Mouse (Mus musculus) kidney, adult 9 months (tissue): ENCODE results near the gene Psmc4.

ENCODE experiments used
- DNase-seq: peaks from one replicate; pipeline ENCODE4 v3.0.0; 2022

The Psmc4 gene

DNA sequence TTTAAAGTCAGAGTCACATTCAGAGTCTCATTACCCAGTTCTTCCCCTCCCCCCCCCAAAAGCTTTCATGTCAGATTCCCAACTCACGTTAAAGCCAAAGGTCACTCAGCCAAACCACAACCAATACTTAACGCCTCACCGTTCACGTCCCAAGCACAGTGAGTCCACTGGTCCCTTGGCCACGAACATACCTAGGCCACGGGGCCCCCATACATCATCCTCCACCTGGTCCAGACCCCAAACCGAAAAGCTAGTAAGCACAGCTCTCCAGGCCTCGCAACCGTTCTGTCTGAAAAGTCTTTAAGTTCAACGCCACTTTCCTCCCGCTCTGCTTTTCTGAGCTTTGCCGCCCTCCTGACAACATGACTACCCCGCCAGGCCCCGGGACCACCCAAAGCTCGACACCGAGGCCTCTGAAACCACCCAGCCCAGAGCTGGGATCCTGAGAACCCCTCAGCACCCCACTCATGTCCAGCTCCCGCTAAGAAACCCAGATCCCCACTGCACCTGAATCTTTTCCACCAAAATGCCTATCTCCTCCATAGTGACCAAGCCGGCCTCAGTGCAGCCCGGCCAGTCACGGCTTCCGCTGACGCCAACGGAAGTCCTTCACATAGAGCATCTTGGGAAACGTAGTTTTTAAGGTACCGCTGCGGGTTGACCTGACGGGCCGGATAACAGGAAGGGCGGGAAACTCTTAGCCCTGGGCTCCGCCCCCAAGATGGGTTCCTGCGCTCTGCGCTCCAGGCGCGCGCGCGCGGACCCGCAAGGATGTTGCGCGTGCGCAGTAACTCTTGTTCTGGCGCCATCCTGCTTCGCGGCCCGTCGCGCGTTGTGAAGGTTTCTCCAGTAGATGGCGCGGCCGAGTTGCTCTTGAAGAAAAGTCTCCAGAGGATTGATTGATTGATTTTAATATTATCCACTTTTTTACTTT lies at the start of gene Psmc4:
Psmc4 (minus strand) TSS at position 626 of the 934 bp plus-strand sequence.
- peak; percentile 99 for DNase-seq

DNA sequence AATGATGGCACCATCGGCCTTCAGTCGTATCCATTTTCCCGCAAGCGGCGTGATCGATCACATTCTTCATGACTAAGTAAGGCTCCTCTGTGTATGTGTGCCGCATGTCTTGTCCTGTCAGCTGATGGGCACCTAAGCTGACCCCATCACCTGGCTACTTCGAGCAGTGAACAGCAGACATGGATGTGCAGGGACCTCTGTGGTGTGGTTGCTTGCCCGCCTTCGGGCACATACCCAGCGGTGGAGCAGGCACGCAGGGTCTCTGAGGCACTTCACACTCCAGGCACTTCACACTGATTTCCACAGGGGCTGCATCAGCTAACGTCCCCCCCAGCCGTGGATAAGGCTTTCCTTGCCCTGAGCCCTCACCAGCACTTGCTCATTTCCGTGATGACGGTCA lies 49.2 kb upstream of the Psmc4 start:
- DNase-seq = no peak

DNA sequence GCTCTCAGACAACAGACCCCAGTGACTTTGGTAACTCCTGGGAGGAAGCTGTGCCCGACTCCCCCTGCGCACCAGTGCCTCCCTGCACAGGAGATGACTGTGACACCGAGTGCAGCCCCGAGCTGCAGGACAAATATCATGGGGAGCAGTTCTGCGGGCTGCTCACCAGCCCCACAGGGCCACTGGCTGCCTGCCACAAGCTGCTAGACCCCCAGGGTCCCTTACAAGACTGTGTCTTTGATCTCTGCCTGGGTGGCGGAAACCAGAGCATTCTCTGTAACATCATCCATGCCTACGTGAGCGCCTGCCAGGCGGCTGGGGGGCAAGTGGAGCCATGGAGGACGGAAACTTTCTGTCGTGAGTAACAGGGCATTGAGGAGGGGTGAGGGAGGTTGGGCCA lies 43.6 kb upstream of the Psmc4 start:
- no peak for DNase-seq

DNA sequence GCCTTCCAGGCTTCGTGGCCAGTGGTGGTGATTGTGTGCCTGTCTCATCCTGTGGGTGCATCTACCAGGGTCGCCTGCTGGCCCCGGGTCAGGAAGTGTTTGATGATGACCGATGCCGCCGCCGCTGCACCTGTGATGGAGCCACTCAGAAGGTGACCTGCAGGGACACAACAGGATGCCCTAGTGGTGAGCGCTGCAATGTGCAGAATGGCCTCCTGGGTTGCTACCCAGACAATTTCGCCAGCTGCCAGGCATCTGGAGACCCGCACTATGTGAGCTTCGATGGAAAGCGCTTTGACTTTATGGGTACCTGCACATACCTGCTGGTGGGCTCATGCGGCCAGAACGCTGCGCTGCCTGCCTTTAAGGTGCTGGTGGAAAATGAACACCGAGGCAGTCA lies 36.3 kb upstream of the Psmc4 start:
- DNase-seq = no peak

- peak; percentile 18 for DNase-seq
Observed at GRCm38 (mm10) chr7:28084215-28084614, 34.3 kb upstream of the Psmc4 start.

DNA sequence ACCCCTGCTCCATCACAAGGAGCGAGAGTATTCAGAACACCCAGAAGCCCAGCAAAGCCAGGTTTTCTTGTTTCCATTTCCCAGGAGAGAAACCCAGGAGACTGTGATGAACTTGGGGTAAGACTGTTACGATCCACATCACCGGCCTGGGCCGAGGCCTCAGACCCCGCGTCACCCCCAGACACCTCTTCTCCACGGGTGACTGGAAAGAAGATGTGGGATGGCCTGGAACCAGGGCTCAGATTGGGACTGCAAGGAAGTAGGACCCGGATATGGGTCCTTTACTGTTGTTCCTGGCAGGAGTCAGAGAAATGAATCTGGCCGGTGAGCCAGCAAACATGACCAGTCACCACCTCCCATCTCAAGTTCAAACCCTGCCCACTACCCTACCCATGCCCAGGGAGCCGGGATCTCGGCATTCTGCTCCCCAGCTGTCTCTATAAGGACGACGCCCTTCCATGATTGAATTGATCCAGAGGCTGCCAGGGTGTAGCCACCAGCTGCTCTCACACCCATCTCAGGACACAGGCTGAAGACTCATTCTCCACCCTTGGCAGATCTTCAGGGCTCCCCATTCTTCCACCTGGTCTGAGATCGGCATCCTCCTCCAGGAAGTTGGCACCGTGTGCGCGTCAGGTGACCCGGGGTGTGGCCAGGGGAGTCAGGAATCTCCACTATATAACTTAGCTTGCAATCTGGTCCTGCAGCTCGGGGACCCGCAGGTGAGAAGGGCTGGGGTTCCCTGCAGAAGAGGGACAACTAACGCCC lies 20.8 kb upstream of the Psmc4 start, which contains the start of gene Fcgbp:
Fcgbp (plus strand) TSS at position 706 of the 768 bp plus-strand sequence.
- no peak for DNase-seq

DNA sequence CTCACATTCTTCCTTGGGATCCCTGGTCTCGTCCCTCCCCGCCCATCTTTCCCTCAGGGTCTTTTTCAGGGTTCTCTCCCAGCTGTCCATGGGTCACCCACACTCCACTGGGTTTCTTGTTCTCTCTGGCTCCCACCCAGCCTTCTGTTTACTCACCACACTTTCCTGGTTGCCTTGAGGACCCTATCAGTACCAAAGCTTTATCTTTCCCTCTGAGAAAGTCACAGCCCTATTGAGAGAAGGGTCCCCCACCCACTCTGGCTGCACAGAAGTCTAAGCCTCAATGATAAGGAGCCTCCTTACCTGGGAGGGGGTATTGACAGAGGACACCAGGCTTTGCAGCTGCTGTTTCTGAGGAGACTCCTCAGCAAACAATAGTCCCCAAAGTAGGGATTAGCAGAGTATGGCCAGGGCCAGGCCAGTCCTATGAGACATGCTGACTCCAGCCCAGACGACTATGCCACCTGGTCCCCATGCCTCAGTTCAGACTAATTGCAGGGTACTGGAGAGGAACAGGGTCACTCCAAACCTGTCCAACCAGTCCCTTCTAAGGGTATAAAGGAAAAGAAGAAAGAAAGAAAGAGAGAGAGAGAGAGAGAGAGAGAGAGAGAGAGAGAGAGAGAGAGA lies 19.8 kb upstream of the Psmc4 start:
- no peak for DNase-seq

- DNase-seq = no peak
Observed at GRCm38 (mm10) chr7:28068661-28069060, 18.8 kb upstream of the Psmc4 start.

GRCm38 (mm10) chr7:28059972-28060371 lies 10.1 kb upstream of the Psmc4 start:
- DNase-seq = no peak

DNA sequence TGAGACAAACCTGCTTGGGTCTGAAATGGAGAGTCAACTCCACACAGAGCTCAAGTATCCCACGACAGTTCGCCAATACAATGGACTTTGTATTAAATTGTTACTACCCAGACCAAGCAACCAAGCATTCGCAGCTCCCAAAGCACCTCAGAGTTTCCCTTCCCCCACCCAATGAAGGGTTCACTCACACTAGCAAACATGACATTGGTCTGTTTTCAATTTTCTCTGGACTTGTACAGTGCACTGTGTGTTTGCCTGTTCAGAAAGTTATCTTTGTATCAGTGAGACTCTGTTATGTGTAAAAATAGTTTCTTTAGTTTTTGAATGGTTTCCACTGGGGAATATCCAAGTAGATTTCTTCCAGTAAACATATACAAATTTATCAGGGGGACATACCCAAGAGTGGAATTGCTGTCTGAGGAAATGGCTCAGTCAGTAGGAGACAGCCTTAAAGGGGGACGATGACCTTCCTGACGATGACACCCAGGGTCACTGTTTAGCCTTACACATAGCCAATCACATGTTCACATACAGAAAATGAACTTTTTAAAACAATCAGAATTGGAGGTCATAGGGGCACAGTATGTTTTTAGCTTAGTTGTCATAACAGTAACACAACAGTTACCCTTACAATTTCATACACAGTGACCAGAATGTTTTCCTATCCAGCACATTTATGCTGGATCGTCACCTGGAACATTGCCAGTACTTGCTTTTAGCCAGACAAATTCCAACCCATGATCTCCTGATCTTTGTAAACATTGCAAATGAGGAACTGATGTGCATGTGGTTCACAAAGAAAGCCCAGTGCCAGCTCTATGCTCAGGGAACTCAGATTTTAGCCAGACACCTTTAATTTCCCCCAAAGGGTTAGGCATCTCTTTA lies 3.4 kb upstream of the Psmc4 start:
- DNase-seq = peak; percentile 33

DNA sequence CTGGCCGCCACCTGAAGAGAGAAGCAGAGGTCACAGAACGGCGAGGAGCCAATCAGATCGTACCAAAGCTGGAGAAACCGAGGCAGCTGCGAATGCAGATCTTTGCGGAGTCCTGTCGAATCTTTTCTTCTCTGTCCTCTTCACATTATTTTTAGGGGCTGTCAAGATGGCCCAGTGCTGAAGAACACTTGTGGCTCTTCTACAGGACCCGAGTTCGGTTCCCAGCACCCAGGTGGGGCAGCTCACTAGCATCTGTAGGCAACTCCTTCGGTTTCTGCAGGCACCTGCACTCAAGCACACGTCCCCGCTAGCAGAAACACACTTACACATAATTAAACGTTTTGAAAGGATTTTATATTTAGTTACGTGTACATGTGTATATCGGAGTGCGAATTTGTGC lies 683 bp upstream of the Psmc4 start:
- DNase-seq = no peak

GRCm38 (mm10) chr7:28044524-28044923 lies 5.4 kb downstream of the Psmc4 start:
- DNase-seq = no peak

GRCm38 (mm10) chr7:28014445-28014810 lies 35.5 kb downstream of the Psmc4 start:
- no peak for DNase-seq

- peak; percentile 69 for DNase-seq
Observed at GRCm38 (mm10) chr7:28013549-28014444, 36.1 kb downstream of the Psmc4 start, which contains the start of gene Zfp850. Zfp850 (minus strand) TSS chr7:28014115.

- DNase-seq = no peak
Observed at GRCm38 (mm10) chr7:28010271-28010670, 39.6 kb downstream of the Psmc4 start.
